Mouse (Mus musculus) embryonic facial prominence, embryonic 15.5 days (tissue): ENCODE measurements around the gene Rad51b. TPM values are rescaled to one million over a fixed set of nuclear protein-coding genes. Genes with fewer than 3 reads are reported as not detected.
A peak's percentile ranks its signal among the peaks of the same experiment; 100 is the strongest.

Source experiments
- ATAC-seq: fragments of 200-750 bp; cut with Nextera tagmentation; 2 replicates; pipeline ENCODE4 v1.8.0; 2017; ENCODE audit warnings: low read depth, moderate TSS enrichment; ENCODE audit not compliant: insufficient number of reproducible peaks, low FRiP score, low TSS enrichment
- H3K27ac ChIP-seq: fragments of 300-500 bp; sonication (generic); replicated peaks from 2 replicates; pipeline ENCODE4 v1.5.1; 2015; ENCODE audit warnings: mild to moderate bottlenecking, inconsistent platforms
- H3K27me3 ChIP-seq: fragments of 300-500 bp; sonication (generic); 2 replicates; pipeline ENCODE4 v1.6.1; 2015; ENCODE audit warnings: inconsistent platforms
- H3K36me3 ChIP-seq: fragments of 300-500 bp; sonication (generic); 2 replicates; pipeline ENCODE4 v1.6.1; 2015; ENCODE audit warnings: mild to moderate bottlenecking, inconsistent platforms
- H3K4me1 ChIP-seq: fragments of 300-500 bp; sonication (generic); 2 replicates; pipeline ENCODE4 v1.6.1; 2015; ENCODE audit warnings: inconsistent platforms
- H3K4me2 ChIP-seq: fragments of 300-500 bp; sonication (generic); replicated peaks from 2 replicates; pipeline ENCODE4 v1.6.1; 2015; ENCODE audit warnings: mild to moderate bottlenecking, inconsistent platforms
- H3K4me3 ChIP-seq: fragments of 300-500 bp; sonication (generic); replicated peaks from 2 replicates; pipeline ENCODE4 v1.5.1; 2015; ENCODE audit warnings: mild to moderate bottlenecking, inconsistent platforms
- H3K9ac ChIP-seq: fragments of 300-500 bp; sonication (generic); 2 replicates; pipeline ENCODE4 v1.6.1; 2015; ENCODE audit warnings: inconsistent platforms
- H3K9me3 ChIP-seq: fragments of 300-500 bp; sonication (generic); replicated peaks from 2 replicates; pipeline ENCODE4 v1.6.1; 2016; ENCODE audit warnings: inconsistent platforms
- WGBS: fragments of 180-500 bp; shearing (Covaris S2); methylation state at CpG from one replicate; pipeline ENCODE4 v1.1.7; 2015; 5-methylcytosine and 5-hydroxymethylcytosine counted together
- polyA plus RNA-seq: library from polyadenylated mRNA; unstranded; fragments of >200 nt; fragmentation: Nextera tagmentation; extraction: Ambion mirVana; gene quantifications from 2 replicates; pipeline ENCODE4 v1.2.1, GENCODE M21; 2015

The Rad51b gene
- polyA plus RNA-seq, 1 experiment from 2014 or later, result 7.3 TPM

DNA sequence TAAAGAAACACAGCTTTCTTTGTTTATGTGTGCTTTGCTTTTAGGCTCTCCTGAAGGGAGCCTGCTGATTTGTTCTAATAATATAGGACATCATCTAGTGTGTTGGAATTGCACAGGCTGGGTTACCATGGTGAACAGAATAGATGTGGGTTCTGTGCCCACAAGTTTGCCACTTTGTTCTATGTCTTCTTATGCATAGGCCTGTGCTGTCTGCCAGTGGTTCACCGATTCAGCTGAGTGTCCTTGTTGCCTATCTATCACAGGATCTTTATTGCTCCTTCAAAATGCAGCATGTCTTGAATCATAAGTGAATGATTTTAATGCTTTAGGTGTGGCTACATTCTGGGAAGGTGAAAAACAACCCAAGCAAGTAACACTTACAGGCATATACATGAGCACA is 201.2 kb downstream of the Rad51b start:
- H3K4me3 ChIP-seq, result no peak overlapping the region
- 60% methylated on average over 1 of the region's 1 CpGs for WGBS
- H3K36me3 ChIP-seq, result no peaks in the 10 kb centered on the region
- H3K4me1 ChIP-seq, result peaks cover 5% of the 10 kb centered on the region; the same call in 1 of the 2 replicates
- ATAC-seq, result no peak
- peak overlapping the region; percentile 41; the same call in 1 of the 2 replicates for H3K27ac ChIP-seq
- H3K27me3 ChIP-seq, result no peaks in the 10 kb centered on the region
- H3K9ac ChIP-seq, result no peak overlapping the region
- H3K9me3 ChIP-seq, result no peaks in the 10 kb centered on the region
- H3K4me2 ChIP-seq, result no peak overlapping the region

GRCm38 (mm10) chr12:79499809-79500208 is 202.7 kb downstream of the Rad51b start:
- no peaks in the 10 kb centered on the region for H3K9me3 ChIP-seq
- no peak overlapping the region for H3K9ac ChIP-seq
- WGBS, result 88% methylated on average over 5 of the region's 5 CpGs
- peaks cover 11% of the 10 kb centered on the region for H3K4me1 ChIP-seq
- H3K4me3 ChIP-seq, result no peak overlapping the region
- no peak overlapping the region for H3K27ac ChIP-seq
- no peak for ATAC-seq
- H3K4me2 ChIP-seq, result no peak overlapping the region
- H3K36me3 ChIP-seq, result no peaks in the 10 kb centered on the region
- H3K27me3 ChIP-seq, result no peaks in the 10 kb centered on the region

- Histone ChIP-seq H3K9ac (no peak overlapping the region), H3K4me3 (no peak overlapping the region), H3K4me2 (no peak overlapping the region), H3K9me3 (no peaks in the 10 kb centered on the region), H3K27ac (no peak overlapping the region; the same call in 1 of the 2 replicates), H3K4me1 (peaks cover 20% of the 10 kb centered on the region), H3K36me3 (no peaks in the 10 kb centered on the region), H3K27me3 (no peaks in the 10 kb centered on the region)
- no peak for ATAC-seq
- 66% methylated on average over 3 of the region's 3 CpGs for WGBS
Measured at GRCm38 (mm10) chr12:79501877-79502276, 204.8 kb downstream of the Rad51b start.

DNA sequence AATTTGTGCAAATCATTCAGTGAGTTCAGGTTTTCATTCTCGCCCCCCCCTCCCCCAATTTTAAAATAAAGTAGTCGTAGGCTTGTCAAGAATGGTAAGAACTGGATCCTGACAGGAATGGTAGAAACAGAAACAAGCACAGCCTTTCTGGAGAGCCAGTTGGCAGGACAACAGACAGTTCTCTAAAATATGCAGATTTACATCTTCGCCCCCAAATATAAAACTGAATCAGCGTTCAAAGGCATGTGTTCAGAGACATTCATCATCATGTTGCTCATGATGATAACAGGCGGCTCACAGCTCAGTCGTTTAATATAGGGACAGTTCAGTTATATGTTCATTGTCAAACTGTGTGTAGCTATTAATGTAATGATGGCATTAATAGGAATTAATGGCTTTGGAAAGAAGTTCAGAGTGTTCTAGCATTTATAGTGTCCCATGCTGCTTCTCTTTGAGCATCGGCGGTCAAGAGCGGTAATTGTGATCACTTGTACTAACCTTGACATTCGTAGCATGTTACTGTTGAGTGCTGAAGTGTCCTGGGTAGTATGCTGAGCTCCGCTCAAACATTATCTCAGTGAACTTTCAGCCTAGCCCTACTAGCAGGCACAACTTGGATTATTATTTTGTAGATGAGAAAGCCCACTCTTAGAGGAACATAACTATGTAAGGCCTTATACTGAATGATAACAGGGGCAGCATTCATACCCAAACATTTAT is 205.9 kb downstream of the Rad51b start:
- H3K27me3 ChIP-seq, result no peaks in the 10 kb centered on the region
- H3K9me3 ChIP-seq, result no peaks in the 10 kb centered on the region
- H3K4me3 ChIP-seq, result no peak overlapping the region
- H3K27ac ChIP-seq, result 0 out of 2 replicates have a peak overlapping the region, but pooled peaks have one; percentile 71
- H3K4me2 ChIP-seq, result no peak overlapping the region
- H3K36me3 ChIP-seq, result no peaks in the 10 kb centered on the region
- ATAC-seq, result no peak
- H3K9ac ChIP-seq, result no peak overlapping the region
- 72% methylated on average over 11 of the region's 11 CpGs for WGBS
- peaks cover 31% of the 10 kb centered on the region for H3K4me1 ChIP-seq

DNA sequence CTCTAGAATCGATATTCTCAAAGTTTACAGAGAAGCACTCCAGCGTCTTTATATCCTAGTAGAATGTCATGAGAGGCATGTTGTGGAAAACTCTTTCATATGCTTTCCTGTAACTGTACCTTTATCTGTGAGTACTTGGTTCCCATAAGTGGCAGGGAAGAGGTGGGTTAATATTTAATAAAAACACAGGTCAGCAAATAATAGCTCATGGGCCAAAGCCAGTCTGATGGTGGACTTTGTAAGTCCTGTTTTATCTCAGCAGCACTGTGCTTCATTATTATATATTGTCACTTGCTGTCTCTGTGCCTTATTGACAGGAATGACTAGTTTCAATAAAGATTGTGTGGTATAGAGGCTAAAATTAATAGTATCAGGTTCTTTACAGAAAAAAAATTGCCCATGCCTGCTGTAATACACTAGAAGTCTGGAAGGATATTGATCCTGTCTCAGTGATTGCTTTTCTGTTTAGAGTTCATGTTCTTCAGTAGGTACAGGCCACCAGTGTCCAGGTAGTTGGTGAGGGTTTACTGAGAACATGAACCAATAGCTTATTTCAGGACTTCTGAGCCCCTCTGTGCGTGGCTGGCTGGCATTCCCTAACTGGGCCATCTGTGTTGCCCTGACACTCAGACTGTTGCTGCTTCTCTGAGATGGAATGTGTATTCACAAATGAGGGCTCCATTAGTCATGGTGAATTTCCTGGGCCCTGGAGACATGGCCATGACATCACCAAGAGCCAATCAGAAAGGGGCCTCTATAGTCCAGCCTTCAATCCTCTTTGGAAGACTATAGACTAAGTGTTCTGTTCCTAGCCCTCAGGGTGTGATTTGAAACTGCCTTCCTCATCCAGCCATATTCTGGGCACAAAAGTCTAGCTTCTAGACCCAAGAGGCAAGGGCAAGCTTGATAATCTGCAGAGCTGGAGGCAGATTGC is 206.8 kb downstream of the Rad51b start:
- H3K9ac ChIP-seq, result no peak overlapping the region
- no peaks in the 10 kb centered on the region for H3K36me3 ChIP-seq
- peaks cover 32% of the 10 kb centered on the region for H3K4me1 ChIP-seq
- no peak overlapping the region for H3K4me3 ChIP-seq
- H3K27me3 ChIP-seq, result no peaks in the 10 kb centered on the region
- 65% methylated on average over 3 of the region's 3 CpGs for WGBS
- no peak overlapping the region for H3K4me2 ChIP-seq
- peak overlapping the region; percentile 71 for H3K27ac ChIP-seq
- H3K9me3 ChIP-seq, result no peaks in the 10 kb centered on the region
- peak; percentile 78 for ATAC-seq

- Histone ChIP-seq H3K36me3 (no peaks in the 10 kb centered on the region), H3K9me3 (no peaks in the 10 kb centered on the region), H3K27me3 (no peaks in the 10 kb centered on the region), H3K4me2 (no peak overlapping the region), H3K4me3 (no peak overlapping the region), H3K4me1 (peaks cover 32% of the 10 kb centered on the region), H3K27ac (peak overlapping the region; percentile 71), H3K9ac (no peak overlapping the region)
- 93% methylated on average over 1 of the region's 1 CpGs for WGBS
- 0 out of 2 replicates have a peak, but pooled peaks have one; percentile 21 for ATAC-seq
Measured at GRCm38 (mm10) chr12:79504641-79505040, 207.6 kb downstream of the Rad51b start.

- 71% methylated on average over 4 of the region's 4 CpGs for WGBS
- H3K9ac ChIP-seq, result no peak overlapping the region
- H3K4me1 ChIP-seq, result peaks cover 38% of the 10 kb centered on the region
- H3K27me3 ChIP-seq, result no peaks in the 10 kb centered on the region
- H3K36me3 ChIP-seq, result no peaks in the 10 kb centered on the region
- no peak overlapping the region for H3K4me3 ChIP-seq
- peak overlapping the region; percentile 85 for H3K27ac ChIP-seq
- no peaks in the 10 kb centered on the region for H3K9me3 ChIP-seq
- no peak for ATAC-seq
- no peak overlapping the region for H3K4me2 ChIP-seq
Measured at GRCm38 (mm10) chr12:79506421-79506820, 209.3 kb downstream of the Rad51b start.

DNA sequence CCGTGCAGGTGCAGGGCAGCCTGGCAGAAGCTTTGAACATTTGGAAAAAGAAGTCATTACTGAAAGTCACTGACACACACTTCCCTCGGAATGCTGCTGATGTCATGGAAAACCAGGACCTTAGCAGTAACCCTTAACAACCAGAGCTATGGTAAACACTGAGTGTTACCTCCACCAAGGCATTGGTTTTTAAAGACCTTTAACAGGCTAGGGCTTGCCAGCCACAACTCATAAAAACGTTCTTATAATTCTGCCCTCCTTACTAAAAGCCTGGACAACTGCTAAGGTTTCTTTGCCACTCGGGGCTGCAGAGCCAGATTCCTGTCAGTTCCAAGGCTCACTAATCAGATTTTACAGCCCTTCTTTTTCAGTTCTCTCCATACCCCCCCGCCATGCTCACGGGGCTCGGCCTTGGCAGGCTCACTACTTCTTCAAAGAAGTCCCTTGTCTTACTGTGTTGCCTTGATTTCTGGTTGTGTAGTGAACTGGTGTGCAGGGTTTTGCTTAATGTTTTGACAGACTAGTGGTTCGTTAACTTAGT is 210.1 kb downstream of the Rad51b start:
- no peak overlapping the region for H3K9ac ChIP-seq
- H3K27me3 ChIP-seq, result no peaks in the 10 kb centered on the region
- H3K4me3 ChIP-seq, result no peak overlapping the region
- ATAC-seq, result peak; percentile 64
- peaks cover 46% of the 10 kb centered on the region for H3K4me1 ChIP-seq
- no peaks in the 10 kb centered on the region for H3K36me3 ChIP-seq
- H3K9me3 ChIP-seq, result no peaks in the 10 kb centered on the region
- no peak overlapping the region for H3K4me2 ChIP-seq
- peak overlapping the region; percentile 85 for H3K27ac ChIP-seq
- WGBS, result 19% methylated on average over 8 of the region's 8 CpGs

DNA sequence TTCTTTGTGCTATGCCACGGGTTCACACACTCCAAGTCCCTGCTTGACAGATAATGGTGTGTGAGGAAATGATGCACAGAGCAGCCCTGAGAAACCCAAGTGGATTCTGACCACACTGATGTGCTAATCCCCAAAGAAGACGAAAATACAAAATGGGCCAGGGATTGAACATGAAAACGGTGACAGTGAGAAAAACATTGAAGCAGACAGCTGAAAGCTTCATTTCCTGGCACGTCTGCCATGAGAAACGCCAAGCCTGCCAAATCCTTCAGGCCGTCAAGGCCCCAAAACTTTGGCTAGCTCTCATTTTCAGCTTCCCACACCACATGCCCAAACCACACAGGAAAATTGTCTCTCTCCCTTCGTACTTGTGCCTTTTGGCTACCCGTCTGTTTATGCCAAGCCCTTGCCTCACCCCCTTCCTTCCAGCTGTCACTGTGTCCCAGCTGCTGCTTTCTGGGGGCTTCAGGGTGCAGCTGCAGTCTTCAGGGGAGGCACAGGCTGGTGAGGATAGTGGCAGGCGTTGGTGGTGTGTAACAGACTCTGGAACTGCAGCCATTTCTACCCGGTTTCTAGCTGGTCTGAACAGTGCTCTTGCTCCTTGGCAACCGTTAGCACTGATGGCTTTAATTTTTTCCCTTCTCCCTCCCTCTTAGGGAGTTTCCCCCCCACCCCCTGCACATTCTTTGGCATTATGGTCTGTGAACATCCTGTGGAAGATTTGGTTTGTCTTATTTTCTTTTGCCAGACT is 214.5 kb downstream of the Rad51b start:
- no peaks in the 10 kb centered on the region for H3K36me3 ChIP-seq
- H3K4me1 ChIP-seq, result peaks cover 42% of the 10 kb centered on the region
- H3K9ac ChIP-seq, result no peak overlapping the region
- peak; percentile 71 for ATAC-seq
- no peaks in the 10 kb centered on the region for H3K27me3 ChIP-seq
- H3K4me3 ChIP-seq, result no peak overlapping the region
- no peak overlapping the region for H3K4me2 ChIP-seq
- peak overlapping the region; percentile 96 for H3K27ac ChIP-seq
- no peaks in the 10 kb centered on the region for H3K9me3 ChIP-seq
- WGBS, result 16% methylated on average over 11 of the region's 11 CpGs

GRCm38 (mm10) chr12:79512205-79512886 is 215.3 kb downstream of the Rad51b start:
- no peak overlapping the region for H3K9ac ChIP-seq
- WGBS, result 51% methylated on average over 10 of the region's 10 CpGs
- H3K36me3 ChIP-seq, result no peaks in the 10 kb centered on the region
- H3K4me2 ChIP-seq, result no peak overlapping the region
- peak overlapping the region; percentile 96 for H3K27ac ChIP-seq
- H3K4me3 ChIP-seq, result no peak overlapping the region
- H3K27me3 ChIP-seq, result no peaks in the 10 kb centered on the region
- no peaks in the 10 kb centered on the region for H3K9me3 ChIP-seq
- ATAC-seq, result peak; percentile 6; the same call in 1 of the 2 replicates
- H3K4me1 ChIP-seq, result peaks cover 35% of the 10 kb centered on the region
